Mouse (Mus musculus): ENCODE measurements around the gene Dok4.

DNA sequence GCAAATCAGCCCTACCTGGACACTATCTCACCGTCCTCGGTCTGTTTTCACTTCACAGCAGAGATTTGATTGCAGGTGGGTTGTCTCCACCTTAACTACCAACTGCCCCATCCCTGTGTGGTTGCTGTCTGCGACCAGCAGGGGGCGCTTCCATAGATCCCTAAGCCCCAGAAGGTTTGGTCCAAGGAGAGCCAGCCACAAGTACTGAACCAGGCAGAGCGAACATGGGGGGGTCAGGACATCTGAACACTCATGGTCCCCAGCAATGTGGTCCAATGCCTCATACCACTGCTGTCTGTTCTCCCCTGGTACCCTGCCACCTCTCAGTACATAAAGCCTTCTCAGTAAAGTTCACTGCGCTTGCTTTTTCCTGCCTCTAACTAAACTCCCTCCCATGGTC is 1.8 kb downstream of the Dok4 start:
- TF ChIP-seq CTCF (IDR thresholded peaks at IDR 0.05; ENCODE audit: low read depth) (peak; percentile 94), EP300 (optimal IDR thresholded peaks at IDR 0.05) (no peak)

All from stomach, postnatal 0 days (tissue).